Mouse (Mus musculus) embryonic facial prominence, embryonic 14.5 days (tissue): Measurements from ENCODE around the gene Etfbkmt. TPM values are rescaled to one million over a fixed set of nuclear protein-coding genes. Genes with fewer than 3 reads are reported as not detected.

Experiments
- ATAC-seq: fragments of 200-750 bp; cut with Nextera tagmentation; 2 replicates; pipeline ENCODE4 v1.8.0; 2017; ENCODE audit warnings: low read depth, moderate number of reproducible peaks, moderate TSS enrichment
- DNase-seq: peaks from one replicate; pipeline ENCODE4 v3.0.0-alpha.2; 2015; ENCODE audit warnings: low spot score
- H3K27ac ChIP-seq: fragments of 300-500 bp; sonication (generic); replicated peaks from 2 replicates; pipeline ENCODE4 v1.5.1; 2014; ENCODE audit warnings: low read depth, mild to moderate bottlenecking, low read length, moderate library complexity
- H3K27me3 ChIP-seq: fragments of 300-500 bp; sonication (generic); replicated peaks from 2 replicates; pipeline ENCODE4 v1.6.1; 2014; ENCODE audit warnings: low read length; ENCODE audit not compliant: control insufficient read depth, insufficient read depth
- H3K36me3 ChIP-seq: fragments of 300-500 bp; sonication (generic); 2 replicates; pipeline ENCODE4 v1.6.1; 2014; ENCODE audit warnings: low read length, mixed read lengths; ENCODE audit not compliant: control insufficient read depth, insufficient read depth
- H3K4me1 ChIP-seq: fragments of 300-500 bp; sonication (generic); 2 replicates; pipeline ENCODE4 v1.6.1; 2014; ENCODE audit warnings: antibody characterized with exemption, low read length; ENCODE audit not compliant: control insufficient read depth, insufficient read depth
- H3K4me2 ChIP-seq: fragments of 300-500 bp; sonication (generic); 2 replicates; pipeline ENCODE4 v1.6.1; 2014; ENCODE audit warnings: low read depth, mild to moderate bottlenecking, low read length, moderate library complexity, mixed read lengths
- H3K4me3 ChIP-seq: fragments of 300-500 bp; sonication (generic); 2 replicates; pipeline ENCODE4 v1.5.1; 2014; ENCODE audit warnings: low read depth, mild to moderate bottlenecking, low read length
- H3K9ac ChIP-seq: fragments of 300-500 bp; sonication (generic); 2 replicates; pipeline ENCODE4 v1.6.1; 2014; ENCODE audit warnings: low read depth, mild to moderate bottlenecking, low read length, moderate library complexity, mixed read lengths
- H3K9me3 ChIP-seq: fragments of 300-500 bp; sonication (generic); 2 replicates; pipeline ENCODE4 v1.6.1; 2016; ENCODE audit warnings: low read length; ENCODE audit not compliant: control insufficient read depth
- WGBS: fragments of 180-500 bp; shearing (Covaris S2); extraction: QIAGEN DNeasy Blood & Tissue Kit; methylation state at CpG from one replicate; pipeline ENCODE4 v1.1.7; 2014; 5-methylcytosine and 5-hydroxymethylcytosine counted together
- polyA plus RNA-seq: library from polyadenylated mRNA; unstranded; fragments of >200 nt; fragmentation: Nextera tagmentation; extraction: Ambion mirVana; gene quantifications from 2 replicates; pipeline ENCODE4 v1.2.1, GENCODE M21; 2014

The Etfbkmt gene
- polyA plus RNA-seq, 1 experiment from 2014 or later: 11.1 TPM

DNA sequence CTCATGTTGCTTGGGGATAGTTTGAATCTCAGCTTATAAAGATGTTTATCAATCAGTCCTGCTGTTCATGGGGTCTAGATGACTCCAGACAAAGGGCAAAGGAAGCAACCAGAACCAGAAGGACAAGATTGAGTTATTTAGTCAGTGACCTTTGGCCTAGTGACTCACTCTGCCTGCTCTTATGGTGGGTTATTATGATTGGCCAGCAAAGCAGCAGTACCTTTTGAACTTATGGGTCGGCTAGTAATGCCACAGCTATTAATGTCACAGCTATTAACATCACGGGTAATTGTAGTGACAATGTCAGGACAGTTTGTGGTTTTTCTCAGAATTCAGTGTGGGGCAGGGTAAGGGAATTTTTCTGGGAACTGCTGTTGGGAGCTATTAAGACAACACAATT lies 1.7 kb upstream of the Etfbkmt start:
- Histone ChIP-seq H3K4me1 (peaks cover 8% of the 10 kb centered on the region), H3K9me3 (no peaks in the 10 kb centered on the region), H3K4me3 (no peak overlapping the region), H3K27ac (no peak overlapping the region), H3K36me3 (no peaks in the 10 kb centered on the region), H3K27me3 (no peaks in the 10 kb centered on the region), H3K9ac (no peak overlapping the region), H3K4me2 (no peak overlapping the region)
- 39% methylated on average over 2 of the region's 2 CpGs for WGBS
- ATAC-seq: no peak
- DNase-seq: no peak

DNA sequence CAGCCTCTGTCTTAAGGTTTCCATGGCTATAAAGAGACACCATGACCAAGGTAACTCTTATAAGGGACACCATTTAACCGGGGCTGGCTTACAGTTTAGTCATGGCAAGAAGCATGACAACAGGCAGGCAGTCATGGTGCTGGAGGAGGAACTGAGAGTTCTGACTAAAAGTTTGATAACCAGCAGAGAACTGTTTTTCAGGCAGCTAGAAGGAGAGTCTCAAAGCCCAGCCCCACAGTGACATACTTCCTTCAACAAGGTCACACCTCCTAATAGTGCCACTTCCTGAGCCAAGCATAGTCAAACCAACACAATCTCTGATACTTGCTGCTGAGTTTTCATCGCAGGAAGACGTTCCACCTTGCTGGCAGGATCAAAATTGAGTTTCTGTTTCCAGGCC lies 638 bp upstream of the Etfbkmt start:
- H3K4me1 ChIP-seq: peaks cover 8% of the 10 kb centered on the region

DNA sequence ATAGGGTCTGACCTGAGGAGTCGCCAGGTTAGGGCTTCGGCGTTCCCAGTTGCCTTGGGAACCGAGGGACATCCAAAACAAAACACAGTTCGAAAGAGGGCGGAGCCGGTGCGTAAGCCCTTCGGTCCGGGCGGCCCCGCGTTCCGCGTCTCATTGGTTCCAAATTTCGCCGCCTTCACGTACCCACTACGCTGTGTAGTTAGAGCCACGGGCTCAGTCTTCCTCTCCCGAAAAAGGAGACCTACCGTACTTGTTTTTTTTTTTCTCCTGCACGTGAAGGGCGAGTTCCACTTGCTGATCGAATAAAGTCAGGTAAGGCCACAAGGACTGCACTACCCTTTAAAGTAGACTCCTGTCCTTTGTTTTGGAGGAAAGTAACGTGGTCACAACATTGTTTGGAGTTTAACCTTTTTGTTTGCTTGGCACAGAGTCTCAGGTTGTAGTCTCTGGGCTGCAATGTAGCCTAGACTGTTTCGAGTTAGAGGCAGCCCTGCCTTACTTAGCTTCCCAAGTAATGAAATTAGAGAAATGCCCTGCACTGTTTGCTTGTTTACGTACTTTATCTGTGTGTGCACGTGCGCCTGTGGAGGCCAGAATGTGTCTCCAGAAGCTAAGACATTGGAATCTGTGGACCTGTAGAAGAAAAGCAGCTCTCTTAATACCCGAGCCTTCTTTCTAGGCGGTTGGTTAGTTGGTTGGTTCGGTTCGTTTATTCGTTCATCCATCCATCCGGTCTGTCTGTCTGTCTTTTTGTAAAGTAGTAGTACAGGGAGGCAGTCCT lies 1.9 kb downstream of the Etfbkmt start:
- 5% methylated on average over 32 of the region's 36 CpGs for WGBS
- peak overlapping the region; percentile 78 for H3K27ac ChIP-seq
- no peaks in the 10 kb centered on the region for H3K9me3 ChIP-seq
- no peaks in the 10 kb centered on the region for H3K27me3 ChIP-seq
- DNase-seq: peak; percentile 94
- peak; percentile 97 for ATAC-seq
- H3K4me3 ChIP-seq: peak overlapping the region; percentile 47
- H3K9ac ChIP-seq: peak overlapping the region; percentile 72
- H3K4me1 ChIP-seq: peaks cover 8% of the 10 kb centered on the region
- peak overlapping the region; percentile 74 for H3K4me2 ChIP-seq
- peaks cover 7% of the 10 kb centered on the region; the same call in 1 of the 2 replicates for H3K36me3 ChIP-seq

More for the DNA sequence above, 638 bp upstream of the Etfbkmt start:
- no peak overlapping the region for H3K9ac ChIP-seq
- no peak overlapping the region for H3K4me2 ChIP-seq
- no peak for DNase-seq
- no peaks in the 10 kb centered on the region for H3K36me3 ChIP-seq
- ATAC-seq: no peak
- H3K4me3 ChIP-seq: no peak overlapping the region
- H3K9me3 ChIP-seq: no peaks in the 10 kb centered on the region
- 81% methylated on average over 3 of the region's 3 CpGs for WGBS
- H3K27me3 ChIP-seq: no peaks in the 10 kb centered on the region
- H3K27ac ChIP-seq: no peak overlapping the region

DNA sequence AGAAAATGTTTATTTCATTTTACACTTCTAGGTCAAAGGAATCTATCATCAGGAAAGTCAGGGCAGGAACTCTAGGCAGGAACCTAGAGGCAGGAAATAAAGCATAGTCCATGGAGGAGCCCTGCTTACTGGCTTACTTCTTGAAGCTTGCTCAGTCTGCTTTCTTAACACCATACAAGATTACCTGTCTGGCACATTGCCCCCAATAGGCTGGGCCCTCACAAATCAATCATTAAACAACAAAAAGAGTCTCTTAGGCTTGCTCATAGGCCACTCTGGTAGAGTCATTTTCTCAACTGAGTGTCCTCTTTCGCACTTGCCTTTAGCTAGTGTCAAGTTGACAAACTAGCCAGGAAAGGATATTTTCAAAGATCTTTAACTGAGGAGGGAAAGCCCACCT lies 5.5 kb downstream of the Etfbkmt start:
- Histone ChIP-seq H3K27ac (no peak overlapping the region), H3K4me2 (no peak overlapping the region)
- ATAC-seq: no peak

DNA sequence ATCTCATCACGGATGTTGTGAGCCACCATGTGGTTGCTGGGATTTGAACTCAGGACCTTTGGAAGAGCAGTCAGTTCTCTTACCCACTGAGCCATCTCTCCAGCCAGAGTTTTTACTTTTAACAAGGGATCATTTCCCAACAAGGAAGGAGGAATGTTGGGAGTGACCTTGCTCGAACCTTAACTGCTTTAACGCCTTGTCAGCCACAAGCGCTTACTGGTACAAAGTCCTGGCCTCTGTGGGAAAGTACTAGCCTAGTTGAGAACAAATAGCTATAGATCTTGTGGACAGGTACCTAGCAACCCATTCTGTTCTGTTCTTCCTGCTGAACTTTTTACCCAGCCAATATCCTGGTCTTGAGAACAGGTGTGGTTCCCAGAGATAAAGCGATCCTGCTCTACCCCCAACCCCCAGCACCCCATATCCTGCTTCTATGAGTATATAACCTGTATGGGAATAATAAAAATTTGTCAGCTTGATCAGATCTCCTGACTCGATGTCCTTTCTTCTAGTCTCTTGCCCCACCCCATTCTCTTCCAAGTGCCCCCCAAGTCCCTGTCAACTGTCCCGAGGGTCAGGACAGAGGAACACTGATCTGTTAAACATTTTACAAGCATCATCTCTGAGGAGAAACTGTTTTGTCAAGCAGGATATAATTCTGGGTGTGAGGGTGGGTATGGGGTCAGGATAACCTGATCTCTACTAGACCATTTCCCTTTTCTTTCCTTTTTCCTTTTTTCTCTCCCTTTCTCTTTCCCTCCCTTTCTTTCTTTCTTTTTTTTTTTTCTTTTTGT lies 9.0 kb downstream of the Etfbkmt start:
- Histone ChIP-seq H3K4me1 (no peaks in the 10 kb centered on the region), H3K4me3 (no peak overlapping the region), H3K27ac (no peak overlapping the region), H3K27me3 (no peaks in the 10 kb centered on the region), H3K36me3 (peaks cover 21% of the 10 kb centered on the region), H3K9me3 (no peaks in the 10 kb centered on the region), H3K4me2 (no peak overlapping the region), H3K9ac (no peak overlapping the region)
- no peak for ATAC-seq
- no peak for DNase-seq
- 87% methylated on average over 7 of the region's 7 CpGs for WGBS

More for the DNA sequence above, 5.5 kb downstream of the Etfbkmt start:
- Histone ChIP-seq H3K4me3 (no peak overlapping the region), H3K36me3 (peaks cover 10% of the 10 kb centered on the region; the same call in 1 of the 2 replicates), H3K9ac (no peak overlapping the region), H3K4me1 (peaks cover 8% of the 10 kb centered on the region), H3K27me3 (no peaks in the 10 kb centered on the region), H3K9me3 (no peaks in the 10 kb centered on the region)
- no peak for DNase-seq
- 90% methylated on average over 1 of the region's 1 CpGs for WGBS

DNA sequence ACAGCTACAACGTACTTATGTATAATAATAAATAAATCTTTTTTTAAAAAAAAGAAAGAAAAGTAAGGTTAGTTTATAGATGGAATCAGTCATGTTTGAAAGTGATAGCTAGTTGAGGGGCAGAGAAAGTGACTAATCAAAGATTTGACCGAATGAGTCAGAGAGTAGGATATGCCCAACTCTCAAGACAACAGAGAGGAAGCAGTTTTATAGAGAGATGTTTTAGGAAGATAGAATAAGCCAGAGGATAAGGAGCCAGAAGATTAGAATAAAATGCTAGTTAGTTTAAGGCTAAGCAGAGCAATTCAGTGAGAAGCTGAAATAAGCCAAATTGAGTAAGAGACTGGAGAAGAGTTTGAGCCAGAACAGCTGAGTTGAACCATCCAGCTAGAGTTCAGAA lies 12.5 kb downstream of the Etfbkmt start:
- DNase-seq (no peak), ATAC-seq (no peak)
- Histone ChIP-seq H3K36me3 (peaks cover 23% of the 10 kb centered on the region), H3K9ac (no peak overlapping the region), H3K9me3 (no peaks in the 10 kb centered on the region), H3K4me3 (no peak overlapping the region), H3K27me3 (no peaks in the 10 kb centered on the region), H3K4me2 (no peak overlapping the region), H3K27ac (no peak overlapping the region), H3K4me1 (no peaks in the 10 kb centered on the region)
- WGBS: 91% methylated on average over 2 of the region's 2 CpGs

DNA sequence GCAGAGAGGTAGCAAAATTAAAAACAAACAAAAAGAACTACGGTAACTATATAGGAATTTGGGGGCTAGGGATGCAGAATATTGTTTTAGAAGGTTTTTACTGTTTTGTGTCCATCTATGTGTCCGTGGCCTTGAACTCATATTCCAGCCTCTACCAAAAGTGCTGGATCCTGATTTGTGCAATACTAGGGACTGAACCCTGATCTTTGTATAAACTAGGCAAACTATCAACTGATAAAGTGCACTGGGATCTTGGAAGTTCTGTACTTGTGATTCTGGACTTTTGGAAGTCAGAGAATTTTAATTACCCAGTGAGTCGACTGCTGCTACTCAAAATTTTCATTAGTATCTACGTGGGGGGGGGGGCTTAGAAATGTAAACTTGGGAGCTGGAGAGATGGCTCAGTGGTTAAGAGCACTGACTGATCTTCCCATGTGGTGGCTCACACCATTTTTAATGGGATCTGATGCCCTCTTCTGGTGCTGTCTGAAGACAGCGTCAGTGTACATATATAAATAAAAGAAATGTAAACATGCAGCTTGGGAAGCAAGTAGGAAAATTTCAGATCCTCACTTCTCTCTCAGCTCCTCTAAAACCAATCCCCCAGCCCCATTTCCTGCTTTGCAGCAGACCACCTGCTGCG lies 13.9 kb downstream of the Etfbkmt start:
- Histone ChIP-seq H3K4me3 (no peak overlapping the region), H3K27ac (no peak overlapping the region), H3K36me3 (peaks cover 31% of the 10 kb centered on the region), H3K4me1 (no peaks in the 10 kb centered on the region), H3K9ac (no peak overlapping the region), H3K9me3 (no peaks in the 10 kb centered on the region), H3K4me2 (no peak overlapping the region), H3K27me3 (no peaks in the 10 kb centered on the region)
- DNase-seq (no peak), ATAC-seq (no peak)
- WGBS: 43% methylated on average over 6 of the region's 6 CpGs

DNA sequence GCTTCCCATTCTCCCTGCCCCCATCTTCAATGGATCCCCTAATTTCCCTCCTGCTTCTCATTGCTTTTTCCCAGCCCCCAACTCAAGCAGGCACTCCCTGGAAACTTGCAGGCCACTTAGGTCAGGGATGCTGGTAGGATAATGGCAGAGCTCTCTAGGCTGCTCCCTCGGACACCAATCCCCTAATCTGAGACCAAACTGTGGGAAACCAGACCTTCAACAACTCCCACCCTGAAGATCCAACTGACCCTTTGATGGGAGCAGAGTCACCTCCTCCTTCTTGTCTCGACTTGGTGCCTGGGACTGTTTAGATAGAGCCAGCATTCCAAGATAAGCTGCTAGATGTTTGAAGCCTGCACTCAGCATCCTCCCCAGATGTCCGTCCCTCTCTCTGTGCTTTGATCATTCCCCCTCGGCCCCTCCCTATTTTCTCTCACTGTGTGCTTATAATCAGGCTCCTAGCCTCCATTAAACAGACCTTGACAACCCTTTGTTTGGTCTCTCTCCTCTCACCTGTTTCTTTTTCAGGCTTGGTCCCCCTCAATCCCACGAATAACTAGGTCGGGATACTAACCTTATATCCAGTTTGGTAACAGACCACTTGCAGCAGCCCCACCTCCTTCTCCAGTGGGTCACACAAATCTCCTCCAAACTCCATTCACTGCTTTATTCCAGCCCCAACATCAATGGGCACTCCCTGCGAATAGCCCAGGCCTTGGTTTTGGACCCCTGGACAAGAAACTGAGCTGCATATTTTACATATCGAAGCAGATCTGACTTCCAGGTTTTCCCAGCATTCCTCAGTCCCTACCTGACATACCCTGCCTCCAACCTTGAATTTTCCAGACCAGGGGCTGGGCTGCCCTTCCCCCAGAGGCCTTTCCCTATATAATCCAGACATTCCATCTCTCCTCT lies 14.7 kb downstream of the Etfbkmt start:
- Histone ChIP-seq H3K27me3 (no peaks in the 10 kb centered on the region), H3K36me3 (peaks cover 37% of the 10 kb centered on the region), H3K4me3 (no peak overlapping the region), H3K27ac (no peak overlapping the region), H3K4me1 (no peaks in the 10 kb centered on the region), H3K9ac (no peak overlapping the region), H3K4me2 (no peak overlapping the region), H3K9me3 (no peaks in the 10 kb centered on the region)
- DNase-seq (no peak), ATAC-seq (no peak)
- WGBS: 23% methylated on average over 8 of the region's 8 CpGs
